ENCODE assay signal across 15 mouse cellular contexts in genomic region chr1:20893059-20893458, GRCm38 (mm10). TPM values are rescaled to one million over a fixed set of nuclear protein-coding genes. Genes with fewer than 3 reads are reported as not detected.
DNase-seq lines count a peak whose midpoint lies in the region; ATAC-seq and TF ChIP-seq lines count a peak whose summit lies in the region.
"Had no signal": no experiment of that assay in that cellular context is flagged by ENCODE, and none has a peak within 500 bp of the region (broad histone marks: within the 10 kb centered on the region; RNA-seq: fewer than 3 reads in every experiment).

No protein-coding gene starts in this region.

- H3K27ac ChIP-seq in layer of hippocampus, adult 2 months, result peak overlapping the region; percentile 94
- peak overlapping the region; percentile 60 for H3K27ac ChIP-seq in hindbrain, postnatal 0 days
- no peak overlapping the region for H3K27ac ChIP-seq in stomach, postnatal 0 days (replicated peaks)
- no peak overlapping the region for H3K27ac ChIP-seq in limb, embryonic 10.5 days
- H3K27ac ChIP-seq: limb, embryonic 13.5 days; liver, embryonic 15.5 days; midbrain, embryonic 12.5 days had no signal

- peak overlapping the region; percentile 81 for H3K4me2 ChIP-seq in hindbrain, postnatal 0 days (ENCODE audit: low read depth, low read length)
- 0 out of 2 replicates have a peak overlapping the region, but pooled peaks have one; percentile 17 for H3K4me2 ChIP-seq in stomach, postnatal 0 days (replicated peaks; ENCODE audit: low read depth)
- H3K4me2 ChIP-seq: limb, embryonic 13.5 days; liver, embryonic 15.5 days; midbrain, embryonic 12.5 days had no signal

- no peak for ATAC-seq in hindbrain, postnatal 0 days
- no peak for ATAC-seq in stomach, postnatal 0 days (ENCODE audit: low FRiP score, low TSS enrichment)
- ATAC-seq: activated CD4-positive, CD25-positive, alpha-beta regulatory T cell, adult 4 months had no signal

- H3K27me3 ChIP-seq in hindbrain, postnatal 0 days (ENCODE audit: insufficient read depth, low read length), result no peaks in the 10 kb centered on the region
- no peaks in the 10 kb centered on the region for H3K27me3 ChIP-seq in stomach, postnatal 0 days (ENCODE audit: control insufficient read depth, insufficient read depth, low read length)
- peaks cover 20% of the 10 kb centered on the region for H3K27me3 ChIP-seq in limb, embryonic 10.5 days (ENCODE audit: low read depth, poor library complexity, severe bottlenecking)
- H3K27me3 ChIP-seq: limb, embryonic 13.5 days had no signal

- WGBS in hindbrain, postnatal 0 days, result 57% methylated on average over 5 of the region's 5 CpGs
- 69% methylated on average over 5 of the region's 5 CpGs for WGBS in stomach, postnatal 0 days
- WGBS in limb, embryonic 10.5 days, result 86% methylated on average over 5 of the region's 5 CpGs

- no peaks in the 10 kb centered on the region for H3K9me3 ChIP-seq in hindbrain, postnatal 0 days (ENCODE audit: low read length)
- no peaks in the 10 kb centered on the region for H3K9me3 ChIP-seq in stomach, postnatal 0 days (ENCODE audit: control insufficient read depth, low read length)
- no peaks in the 10 kb centered on the region for H3K9me3 ChIP-seq in limb, embryonic 10.5 days (replicated peaks)
- H3K9me3 ChIP-seq: limb, embryonic 13.5 days; liver, embryonic 15.5 days; midbrain, embryonic 12.5 days had no signal

- H3K36me3 ChIP-seq in hindbrain, postnatal 0 days (ENCODE audit: insufficient read depth, low read length), result no peaks in the 10 kb centered on the region
- H3K36me3 ChIP-seq in stomach, postnatal 0 days (ENCODE audit: control insufficient read depth, insufficient read depth, low read length), result no peaks in the 10 kb centered on the region
- H3K36me3 ChIP-seq in limb, embryonic 10.5 days, result no peaks in the 10 kb centered on the region
- H3K36me3 ChIP-seq: limb, embryonic 13.5 days; liver, embryonic 15.5 days; midbrain, embryonic 12.5 days had no signal

- H3K4me1 ChIP-seq in hindbrain, postnatal 0 days (ENCODE audit: insufficient read depth, low read length), result no peaks in the 10 kb centered on the region
- H3K4me1 ChIP-seq in stomach, postnatal 0 days (replicated peaks; ENCODE audit: control insufficient read depth, insufficient read depth), result no peaks in the 10 kb centered on the region; the same call in 1 of the 2 replicates
- peaks cover 18% of the 10 kb centered on the region for H3K4me1 ChIP-seq in limb, embryonic 10.5 days

- H3K9ac ChIP-seq in hindbrain, postnatal 0 days (replicated peaks; ENCODE audit: low read length), result peak overlapping the region; percentile 43; the same call in 1 of the 2 replicates
- no peak overlapping the region for H3K9ac ChIP-seq in stomach, postnatal 0 days (ENCODE audit: low read length)
- H3K9ac ChIP-seq: limb, embryonic 13.5 days; liver, embryonic 15.5 days; midbrain, embryonic 12.5 days had no signal

- no peak for TF ChIP-seq CTCF in layer of hippocampus, adult 2 months (conservative IDR thresholded peaks at IDR 0.05)
- TF ChIP-seq CTCF in hindbrain, postnatal 0 days (IDR thresholded peaks at IDR 0.05; ENCODE audit: low read depth), result no peak
- TF ChIP-seq CTCF in stomach, postnatal 0 days (IDR thresholded peaks at IDR 0.05; ENCODE audit: low read depth), result no peak

- peak; percentile 69 for DNase-seq in cerebellum, adult 9-10 months
- no peak for DNase-seq in cerebellum, adult 11 months
- DNase-seq in layer of hippocampus, adult 2 months (ENCODE audit: low spot score in 2 of 2), result no peak
- DNase-seq in layer of hippocampus, adult 9-11 months, result no peak
- peak; percentile 25 for DNase-seq in hindbrain, postnatal 0 days (ENCODE audit: low spot score)
- DNase-seq in stomach, postnatal 0 days (ENCODE audit: low spot score), result no peak
- no peak for DNase-seq in limb, embryonic 10.5 days (ENCODE audit: low spot score)
- DNase-seq: gastrocnemius, postnatal 10 days; right cerebral cortex, adult 18-20 months; spleen, adult 18-20 months; thymus, postnatal 25 days had no signal

- no peak for TF ChIP-seq EP300 in stomach, postnatal 0 days (optimal IDR thresholded peaks at IDR 0.05)

- peak overlapping the region; percentile 96 for H3K4me3 ChIP-seq in layer of hippocampus, adult 2 months
- H3K4me3 ChIP-seq in hindbrain, postnatal 0 days (ENCODE audit: low read length), result peak overlapping the region; percentile 66
- no peak overlapping the region for H3K4me3 ChIP-seq in stomach, postnatal 0 days (ENCODE audit: low read depth, low read length)
- no peak overlapping the region for H3K4me3 ChIP-seq in limb, embryonic 10.5 days
- H3K4me3 ChIP-seq: limb, embryonic 13.5 days; liver, embryonic 15.5 days; midbrain, embryonic 12.5 days had no signal

RNA-seq across cellular contexts. Expression of gene Paqr8, which starts 2.7 kb away (rescaled TPM):
- total RNA-seq in layer of hippocampus, adult 2 months (2021), result 100 to 1,000 TPM; 143 to 157 TPM
- 187 and 212 TPM in 2 replicates for total RNA-seq in hindbrain, postnatal 0 days (2014; rRNA removed)
- polyA plus RNA-seq in hindbrain, postnatal 0 days (2015; fragmentation: Nextera tagmentation; extraction: Ambion mirVana), result 47.8 and 51.6 TPM in 2 replicates
- polyA plus RNA-seq in stomach, postnatal 0 days (2015; fragmentation: Nextera tagmentation; extraction: Ambion mirVana), result 10.5 and 12.1 TPM in 2 replicates
- 2.6 and 3.7 TPM in 2 replicates for polyA plus RNA-seq in limb, embryonic 10.5 days (2016; fragmentation: Nextera tagmentation; extraction: Ambion mirVana)

RNA-seq across cellular contexts. Expression of gene Efhc1, which starts 58.4 kb away (rescaled TPM):
- 1 to 10 TPM; 2.0 to 2.1 TPM for total RNA-seq in layer of hippocampus, adult 2 months (2021)
- total RNA-seq in hindbrain, postnatal 0 days (2014; rRNA removed), result 2.7 and 8.1 TPM in 2 replicates
- polyA plus RNA-seq in hindbrain, postnatal 0 days (2015; fragmentation: Nextera tagmentation; extraction: Ambion mirVana), result 3.4 and 3.9 TPM in 2 replicates
- 1.5 and 1.7 TPM in 2 replicates for polyA plus RNA-seq in stomach, postnatal 0 days (2015; fragmentation: Nextera tagmentation; extraction: Ambion mirVana)
- 1.5 and 1.7 TPM in 2 replicates for polyA plus RNA-seq in limb, embryonic 10.5 days (2016; fragmentation: Nextera tagmentation; extraction: Ambion mirVana)

Comparison
In these comparisons a context has a peak if more than half of its experiments do, and no peak if none do; other contexts are left out.
1. DNase-seq: peak in cerebellum, adult 9-10 months (single experiment) and hindbrain, postnatal 0 days (single experiment); none in cerebellum, adult 11 months (single experiment), layer of hippocampus, adult 2 months (0 of 2), layer of hippocampus, adult 9-11 months (single experiment), stomach, postnatal 0 days (single experiment) and limb, embryonic 10.5 days (single experiment).
2. H3K27ac ChIP-seq: peak in layer of hippocampus, adult 2 months (single experiment) and hindbrain, postnatal 0 days (single experiment); none in stomach, postnatal 0 days (single experiment) and limb, embryonic 10.5 days (single experiment).
3. H3K4me3 ChIP-seq: peak in layer of hippocampus, adult 2 months (single experiment) and hindbrain, postnatal 0 days (single experiment); none in stomach, postnatal 0 days (single experiment) and limb, embryonic 10.5 days (single experiment).